Mouse (Mus musculus): ENCODE data around the gene Fjx1. TPM values are rescaled to one million over a fixed set of nuclear protein-coding genes. Genes with fewer than 3 reads are reported as not detected.

Fjx1 gene
- total RNA-seq, 1 experiment, result 17.3 TPM

DNA sequence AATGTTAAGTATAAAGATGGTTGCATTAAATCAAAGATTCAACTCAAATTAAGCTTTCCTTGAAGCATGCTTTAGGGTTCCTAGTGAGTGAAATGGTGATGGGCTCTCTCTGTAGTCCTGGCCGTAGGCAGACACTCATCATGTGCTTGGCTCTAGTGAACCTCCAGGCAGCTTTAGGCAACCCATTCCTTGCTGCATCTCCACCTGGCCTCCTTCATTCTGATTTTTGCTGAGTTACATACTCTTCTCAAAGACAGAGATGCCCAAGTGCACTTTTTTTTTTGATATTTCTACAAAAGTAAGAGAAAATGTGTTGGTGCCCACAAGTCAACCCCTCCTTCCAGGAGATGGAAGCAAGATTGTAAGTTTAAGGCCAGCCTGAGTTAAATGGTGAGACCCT, 2.8 kb upstream of the Fjx1 start:
- Histone ChIP-seq H3K4me1 (ENCODE audit: control insufficient read depth in 2 of 2, insufficient read depth in 2 of 2, low read length in 2 of 2, poor library complexity in 1 of 2) (no peaks in the 10 kb centered on the region; a peak in 1 of 4 replicates), H3K4me3 (ENCODE audit: insufficient read depth in 1 of 2, low read depth in 1 of 2, low read length in 2 of 2, poor library complexity in 1 of 2, severe bottlenecking in 1 of 2) (no peak overlapping the region), H3K36me3 (ENCODE audit: control insufficient read depth, insufficient read depth, low read length, poor library complexity, severe bottlenecking) (no peaks in the 10 kb centered on the region), H3K9me3 (ENCODE audit: control insufficient read depth, insufficient read depth, low read depth, low read length) (no peaks in the 10 kb centered on the region), H3K27ac (ENCODE audit: insufficient read depth, low read depth, low read length, poor library complexity, severe bottlenecking) (no peak overlapping the region), H3K9ac (ENCODE audit: insufficient read depth, low read depth, low read length, poor library complexity, severe bottlenecking) (no peak overlapping the region)
- in situ Hi-C loops (cut with MboI; ENCODE audit: low sequenced_read_pairs in 2 of 2, unreplicated experiment in 2 of 2), result loop anchor here (10.0 to 25.0 kb wide), 3 partner anchors 543 to 743 kb away; no protein-coding TSS in a partner anchor
- TF ChIP-seq ZC3H11A (IDR thresholded peaks at IDR 0.05; ENCODE audit: borderline replicate concordance, low read depth, low read length) (no peak), MAFK (IDR thresholded peaks at IDR 0.05; ENCODE audit: insufficient read depth, low read depth, low read length) (no peak), HCFC1 (IDR thresholded peaks at IDR 0.05; ENCODE audit: borderline replicate concordance, insufficient read depth, low read length) (no peak)
- no peak for DNase-seq (ENCODE audit: low read depth, low spot score)

DNA sequence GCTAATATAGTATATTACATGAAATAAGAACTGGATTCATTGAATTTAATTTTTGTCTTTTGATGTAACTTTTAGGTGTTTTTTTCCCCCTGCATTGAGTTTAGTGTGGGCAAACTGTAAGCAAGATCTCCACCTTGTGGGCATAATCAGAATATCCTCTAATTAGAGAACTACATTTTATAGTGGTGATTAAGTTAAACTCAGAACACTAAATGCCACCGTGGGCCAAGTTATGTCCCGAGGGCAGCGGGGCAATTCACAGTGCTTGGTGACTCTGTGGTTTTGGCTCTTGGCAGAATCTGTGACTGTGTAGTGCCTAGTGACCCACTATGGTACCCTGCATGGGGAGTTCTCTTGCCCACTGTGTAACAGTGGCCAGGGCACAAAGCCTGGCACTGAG, 1.1 kb upstream of the Fjx1 start:
- no peak overlapping the region for H3K9ac ChIP-seq (ENCODE audit: insufficient read depth, low read depth, low read length, poor library complexity, severe bottlenecking)
- in situ Hi-C loops (cut with MboI; ENCODE audit: low sequenced_read_pairs in 2 of 2, unreplicated experiment in 2 of 2), result loop anchor here (10.0 to 25.0 kb wide), 3 partner anchors 541 to 741 kb away; no protein-coding TSS in a partner anchor

DNA sequence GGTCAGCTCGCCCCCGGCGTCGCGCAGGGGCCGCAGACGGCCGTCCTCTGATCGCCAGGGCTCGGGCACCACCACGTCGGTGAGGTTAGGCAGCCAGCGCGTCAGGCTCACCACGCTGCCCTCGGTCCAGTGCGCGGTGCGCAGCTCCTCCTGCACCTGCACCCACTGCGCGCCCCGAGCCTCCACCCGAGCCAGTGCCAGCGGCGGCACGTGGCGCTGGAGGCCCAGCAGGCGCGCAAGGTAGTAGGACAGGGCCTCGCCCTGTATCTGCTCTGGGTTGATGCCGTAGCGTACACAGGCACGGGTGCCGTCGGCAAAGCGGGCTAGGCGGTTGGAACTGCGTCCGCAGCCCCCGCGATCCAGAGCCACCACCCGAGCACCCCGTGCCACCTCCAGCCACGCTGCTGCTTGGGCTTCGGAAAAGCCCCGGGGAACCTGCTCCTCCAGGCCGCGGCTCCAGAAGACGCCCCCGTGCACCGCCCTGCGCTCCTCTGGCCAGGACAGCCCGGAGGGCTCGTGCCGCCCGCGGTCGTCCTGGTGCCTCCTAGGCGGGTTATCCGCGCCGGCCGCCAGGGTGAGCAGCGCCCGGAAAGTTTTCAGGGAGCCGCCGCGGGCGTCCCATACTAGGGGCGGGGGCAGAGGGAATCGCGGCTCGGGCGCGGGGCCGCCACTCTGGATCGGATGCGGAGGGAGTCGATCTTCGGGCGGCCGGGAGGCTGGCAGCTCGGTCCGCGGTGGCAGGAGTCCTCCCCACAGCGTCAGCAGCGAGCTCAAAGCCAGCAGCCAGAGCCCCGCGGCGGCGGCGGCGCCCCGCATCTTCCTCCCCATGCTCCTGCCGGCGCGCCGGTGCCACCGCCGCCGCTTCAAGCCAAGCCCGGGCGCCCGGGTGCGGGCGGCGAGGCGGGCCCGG, 1.3 kb downstream of the Fjx1 start:
- H3K9me3 ChIP-seq (ENCODE audit: control insufficient read depth, insufficient read depth, low read depth, low read length), result no peaks in the 10 kb centered on the region
- peak overlapping the region; percentile 92 for H3K9ac ChIP-seq (ENCODE audit: insufficient read depth, low read depth, low read length, poor library complexity, severe bottlenecking)
- peak overlapping the region; percentile 79 to 91 for H3K4me3 ChIP-seq (ENCODE audit: insufficient read depth in 1 of 2, low read depth in 1 of 2, low read length in 2 of 2, poor library complexity in 1 of 2, severe bottlenecking in 1 of 2)
- H3K27ac ChIP-seq (ENCODE audit: insufficient read depth, low read depth, low read length, poor library complexity, severe bottlenecking), result no peak overlapping the region; the same call in 1 of the 2 replicates
- DNase-seq (ENCODE audit: low read depth, low spot score), result peak; percentile 38
- in situ Hi-C loops (cut with MboI; ENCODE audit: low sequenced_read_pairs in 2 of 2, unreplicated experiment in 2 of 2), result loop anchor here (10.0 to 25.0 kb wide), 3 partner anchors 539 to 739 kb away; no protein-coding TSS in a partner anchor
- no peaks in the 10 kb centered on the region for H3K36me3 ChIP-seq (ENCODE audit: control insufficient read depth, insufficient read depth, low read length, poor library complexity, severe bottlenecking)
- H3K4me1 ChIP-seq (ENCODE audit: control insufficient read depth in 2 of 2, insufficient read depth in 2 of 2, low read length in 2 of 2, poor library complexity in 1 of 2), result peaks cover 0 to 3% of the 10 kb centered on the region in 2 experiments; a peak in 3 of 4 replicates
- TF ChIP-seq ZNF384 (IDR thresholded peaks at IDR 0.05; ENCODE audit: low read depth, low read length) (no peak), HCFC1 (IDR thresholded peaks at IDR 0.05; ENCODE audit: borderline replicate concordance, insufficient read depth, low read length) (no peak), CHD2 (IDR thresholded peaks at IDR 0.05; ENCODE audit: low read depth, low read length) (no peak), ZC3H11A (IDR thresholded peaks at IDR 0.05; ENCODE audit: borderline replicate concordance, low read depth, low read length) (no peak), MAFK (IDR thresholded peaks at IDR 0.05; ENCODE audit: insufficient read depth, low read depth, low read length) (no peak)

More for the DNA sequence above, 1.1 kb upstream of the Fjx1 start:
- Histone ChIP-seq H3K4me3 (ENCODE audit: insufficient read depth in 1 of 2, low read depth in 1 of 2, low read length in 2 of 2, poor library complexity in 1 of 2, severe bottlenecking in 1 of 2) (no peak overlapping the region), H3K4me1 (ENCODE audit: control insufficient read depth in 2 of 2, insufficient read depth in 2 of 2, low read length in 2 of 2, poor library complexity in 1 of 2) (peaks cover 0 to 3% of the 10 kb centered on the region in 2 experiments; a peak in 3 of 4 replicates), H3K9me3 (ENCODE audit: control insufficient read depth, insufficient read depth, low read depth, low read length) (no peaks in the 10 kb centered on the region), H3K27ac (ENCODE audit: insufficient read depth, low read depth, low read length, poor library complexity, severe bottlenecking) (no peak overlapping the region), H3K36me3 (ENCODE audit: control insufficient read depth, insufficient read depth, low read length, poor library complexity, severe bottlenecking) (no peaks in the 10 kb centered on the region)
- DNase-seq (ENCODE audit: low read depth, low spot score), result peak; percentile 2
- TF ChIP-seq ZC3H11A (IDR thresholded peaks at IDR 0.05; ENCODE audit: borderline replicate concordance, low read depth, low read length) (0 out of 2 replicates have a peak, but pooled peaks have one; percentile 27), HCFC1 (IDR thresholded peaks at IDR 0.05; ENCODE audit: borderline replicate concordance, insufficient read depth, low read length) (no peak)

DNA sequence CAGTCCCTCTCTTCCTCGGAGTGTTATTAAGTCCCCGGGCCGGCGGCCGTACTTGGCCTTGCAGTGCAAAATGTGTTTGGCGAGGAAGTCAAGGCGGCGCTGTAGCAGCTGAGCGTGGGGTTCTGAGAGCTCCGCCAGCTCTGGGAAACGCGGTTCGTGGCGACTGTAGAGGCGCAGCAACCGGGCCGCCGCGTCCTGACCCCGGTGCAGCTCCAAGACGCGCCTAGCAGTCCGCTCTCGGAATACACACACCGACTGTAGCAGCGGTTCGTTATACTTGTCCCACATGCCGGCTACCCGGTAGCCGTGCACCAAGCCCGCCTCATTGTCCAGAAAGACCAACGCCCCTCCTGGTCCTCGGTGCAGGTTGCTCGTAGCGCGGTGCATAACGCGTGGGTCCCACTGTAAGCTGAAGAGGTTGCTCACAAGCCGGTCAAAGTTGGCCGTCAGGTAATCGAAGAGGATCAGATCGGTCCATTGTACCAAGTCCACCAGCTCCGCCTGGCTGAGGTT, 2.0 kb downstream of the Fjx1 start:
- Histone ChIP-seq H3K9ac (ENCODE audit: insufficient read depth, low read depth, low read length, poor library complexity, severe bottlenecking) (peak overlapping the region; percentile 92), H3K36me3 (ENCODE audit: control insufficient read depth, insufficient read depth, low read length, poor library complexity, severe bottlenecking) (no peaks in the 10 kb centered on the region), H3K4me1 (ENCODE audit: control insufficient read depth in 2 of 2, insufficient read depth in 2 of 2, low read length in 2 of 2, poor library complexity in 1 of 2) (peaks cover 0 to 3% of the 10 kb centered on the region in 2 experiments; a peak in 3 of 4 replicates), H3K9me3 (ENCODE audit: control insufficient read depth, insufficient read depth, low read depth, low read length) (no peaks in the 10 kb centered on the region), H3K27ac (ENCODE audit: insufficient read depth, low read depth, low read length, poor library complexity, severe bottlenecking) (no peak overlapping the region), H3K4me3 (ENCODE audit: insufficient read depth in 1 of 2, low read depth in 1 of 2, low read length in 2 of 2, poor library complexity in 1 of 2, severe bottlenecking in 1 of 2) (peak overlapping the region; percentile 79 to 91)
- TF ChIP-seq CHD2 (IDR thresholded peaks at IDR 0.05; ENCODE audit: low read depth, low read length) (no peak), ZC3H11A (IDR thresholded peaks at IDR 0.05; ENCODE audit: borderline replicate concordance, low read depth, low read length) (no peak), HCFC1 (IDR thresholded peaks at IDR 0.05; ENCODE audit: borderline replicate concordance, insufficient read depth, low read length) (no peak), MAFK (IDR thresholded peaks at IDR 0.05; ENCODE audit: insufficient read depth, low read depth, low read length) (no peak), ZNF384 (IDR thresholded peaks at IDR 0.05; ENCODE audit: low read depth, low read length) (no peak)
- DNase-seq (ENCODE audit: low read depth, low spot score), result peak; percentile 13
- in situ Hi-C loops (cut with MboI; ENCODE audit: low sequenced_read_pairs in 2 of 2, unreplicated experiment in 2 of 2), result loop anchor here (10.0 to 25.0 kb wide), 3 partner anchors 538 to 738 kb away; no protein-coding TSS in a partner anchor
